Mouse (Mus musculus): ENCODE results near the gene Pde4d. TPM values are rescaled to one million over a fixed set of nuclear protein-coding genes. Genes with fewer than 3 reads are reported as not detected.

Pde4d gene
- total RNA-seq, 1 experiment from 2014 or later: 8.3 TPM

- ATAC-seq (ENCODE audit: extremely low read depth, insufficient number of reproducible peaks, low FRiP score, poor library complexity, severe bottlenecking): no peak
These were observed 1189.5 kb downstream of the Pde4d start for GRCm38 (mm10) chr13:109639286-109639685.

- ATAC-seq (ENCODE audit: extremely low read depth, insufficient number of reproducible peaks, low FRiP score, poor library complexity, severe bottlenecking): no peak
These were observed 1191.8 kb downstream of the Pde4d start for GRCm38 (mm10) chr13:109641562-109641961.

GRCm38 (mm10) chr13:109643419-109643818 is 1193.7 kb downstream of the Pde4d start:
- ATAC-seq (ENCODE audit: extremely low read depth, insufficient number of reproducible peaks, low FRiP score, poor library complexity, severe bottlenecking): no peak

- ATAC-seq (ENCODE audit: extremely low read depth, insufficient number of reproducible peaks, low FRiP score, poor library complexity, severe bottlenecking): no peak
These were observed 1194.3 kb downstream of the Pde4d start for GRCm38 (mm10) chr13:109644086-109644485.

- no peak for ATAC-seq (ENCODE audit: extremely low read depth, insufficient number of reproducible peaks, low FRiP score, poor library complexity, severe bottlenecking)
These were observed 1195.6 kb downstream of the Pde4d start for GRCm38 (mm10) chr13:109645284-109645909.

- no peak for ATAC-seq (ENCODE audit: extremely low read depth, insufficient number of reproducible peaks, low FRiP score, poor library complexity, severe bottlenecking)
These were observed 1196.1 kb downstream of the Pde4d start for GRCm38 (mm10) chr13:109645910-109646284.

GRCm38 (mm10) chr13:109646597-109647232 is 1197.0 kb downstream of the Pde4d start:
- ATAC-seq (ENCODE audit: extremely low read depth, insufficient number of reproducible peaks, low FRiP score, poor library complexity, severe bottlenecking): no peak

DNA sequence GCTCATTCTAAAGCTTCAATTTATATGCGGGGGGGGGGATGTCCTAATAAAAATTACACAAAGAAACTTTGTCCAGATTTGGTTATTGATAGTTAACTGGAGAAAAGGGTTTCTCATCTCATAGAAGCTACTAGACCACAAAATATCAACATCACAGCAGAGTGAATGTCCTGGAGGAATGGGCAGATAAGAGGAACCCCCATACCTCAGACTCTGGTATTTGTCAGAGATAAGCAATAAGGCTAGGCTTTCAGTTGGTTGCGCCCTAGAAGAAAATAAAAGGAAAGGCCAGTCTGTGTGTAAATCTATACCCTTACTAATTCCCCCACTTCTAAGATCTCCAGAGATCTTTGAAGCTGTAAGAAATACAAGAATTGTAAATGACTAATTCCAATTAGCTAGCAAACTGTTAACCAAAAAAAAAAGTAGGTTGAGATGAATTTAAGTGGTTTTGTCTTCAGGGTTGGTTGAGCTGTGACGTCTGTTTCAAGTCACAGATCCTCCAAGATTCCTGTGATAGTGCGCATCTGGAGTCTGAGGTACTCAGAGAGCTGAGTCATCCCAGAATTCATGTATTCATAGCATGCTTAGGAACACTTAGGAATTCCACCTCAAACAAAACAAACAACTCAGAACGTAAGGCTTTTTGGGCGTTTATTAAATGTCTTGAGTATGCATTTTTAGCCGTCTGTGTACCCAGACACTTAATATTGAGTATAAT is 1197.9 kb downstream of the Pde4d start:
- no peak for ATAC-seq (ENCODE audit: extremely low read depth, insufficient number of reproducible peaks, low FRiP score, poor library complexity, severe bottlenecking)

- no peak for ATAC-seq (ENCODE audit: extremely low read depth, insufficient number of reproducible peaks, low FRiP score, poor library complexity, severe bottlenecking)
These were observed 1198.6 kb downstream of the Pde4d start for GRCm38 (mm10) chr13:109648311-109648710.

DNA sequence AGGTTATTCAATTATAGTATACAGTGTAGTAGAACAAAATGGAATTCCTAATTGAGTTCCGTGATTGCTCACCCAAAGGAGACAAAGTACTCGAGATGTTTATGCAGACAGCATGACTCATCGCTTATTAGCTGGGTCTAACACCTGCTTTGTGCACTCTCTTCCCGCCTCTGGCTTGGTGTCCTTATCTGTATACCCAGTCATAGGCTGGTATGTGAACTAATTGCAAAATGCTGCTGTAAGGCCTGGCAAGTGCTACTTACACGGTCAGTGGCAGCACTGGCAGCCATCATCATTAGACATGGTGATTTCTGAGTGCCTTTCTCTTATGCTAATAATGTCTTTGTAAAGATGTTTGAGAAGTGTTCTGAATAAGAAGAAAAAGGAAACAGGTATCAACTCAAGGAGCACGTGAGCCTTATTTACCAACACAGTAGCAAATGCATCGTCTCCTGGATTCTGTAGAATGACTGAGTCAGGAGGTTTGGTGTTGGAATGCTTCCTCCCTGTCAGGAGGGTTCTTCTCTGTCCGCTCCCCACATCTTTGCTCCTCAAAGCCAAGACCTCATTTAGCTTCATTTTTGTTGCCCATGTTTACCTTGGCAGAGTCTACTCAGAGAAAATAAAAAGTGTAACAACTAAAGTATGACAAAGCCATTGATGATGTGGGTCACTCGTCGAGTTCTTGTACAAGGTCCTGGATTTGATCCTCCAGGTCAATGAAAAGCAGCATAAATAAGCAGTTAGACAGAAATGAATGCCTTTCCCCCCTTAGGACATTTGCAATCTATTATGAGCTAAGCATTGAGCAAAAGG is 1202.2 kb downstream of the Pde4d start:
- no peak for ATAC-seq (ENCODE audit: extremely low read depth, insufficient number of reproducible peaks, low FRiP score, poor library complexity, severe bottlenecking)

DNA sequence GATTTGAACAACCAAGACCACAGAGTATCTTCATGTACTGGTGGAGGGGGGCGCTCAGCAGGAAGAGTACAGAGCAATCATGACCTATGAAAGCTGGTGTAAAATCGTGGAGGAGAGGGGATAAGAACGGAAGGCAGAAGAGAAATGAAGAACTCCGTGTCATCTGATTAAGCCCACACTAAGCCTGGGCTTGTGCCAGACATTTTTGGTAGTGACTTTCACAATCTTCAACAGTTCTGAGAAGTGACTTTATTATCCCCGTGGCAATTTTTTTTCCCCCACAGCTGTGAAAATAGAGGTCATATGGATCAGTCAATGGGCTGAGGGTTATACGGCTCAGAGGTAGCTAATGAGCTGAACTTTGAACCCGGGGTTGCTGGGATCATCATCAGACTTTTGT is 1202.9 kb downstream of the Pde4d start:
- ATAC-seq (ENCODE audit: extremely low read depth, insufficient number of reproducible peaks, low FRiP score, poor library complexity, severe bottlenecking): no peak

GRCm38 (mm10) chr13:109655390-109655789 is 1205.6 kb downstream of the Pde4d start:
- no peak for ATAC-seq (ENCODE audit: extremely low read depth, insufficient number of reproducible peaks, low FRiP score, poor library complexity, severe bottlenecking)

GRCm38 (mm10) chr13:109659103-109659502 is 1209.4 kb downstream of the Pde4d start:
- ATAC-seq (ENCODE audit: extremely low read depth, insufficient number of reproducible peaks, low FRiP score, poor library complexity, severe bottlenecking): no peak

- no peak for ATAC-seq (ENCODE audit: extremely low read depth, insufficient number of reproducible peaks, low FRiP score, poor library complexity, severe bottlenecking)
These were observed 1211.6 kb downstream of the Pde4d start for GRCm38 (mm10) chr13:109661345-109661744.

DNA sequence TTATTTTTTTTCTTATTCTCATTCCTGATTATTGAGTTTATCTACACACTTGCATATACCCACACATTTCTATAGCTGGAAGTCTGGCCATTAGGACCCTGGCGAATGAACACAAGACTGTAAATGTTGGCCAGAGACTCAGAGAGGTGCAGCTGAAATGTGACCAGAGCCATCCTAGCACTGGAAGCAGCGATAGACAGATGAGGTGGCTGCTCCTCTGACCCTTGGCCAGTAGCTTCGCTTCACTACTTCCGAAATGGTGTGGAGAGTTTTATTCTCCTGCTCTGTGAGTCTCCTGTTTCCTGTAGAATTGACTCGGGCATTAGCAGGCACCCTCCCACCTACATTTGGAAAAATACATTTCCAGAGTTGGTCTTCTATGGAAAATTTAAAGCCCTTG is 1212.4 kb downstream of the Pde4d start:
- ATAC-seq (ENCODE audit: extremely low read depth, insufficient number of reproducible peaks, low FRiP score, poor library complexity, severe bottlenecking): no peak

GRCm38 (mm10) chr13:109662731-109663130 is 1213.0 kb downstream of the Pde4d start:
- no peak for ATAC-seq (ENCODE audit: extremely low read depth, insufficient number of reproducible peaks, low FRiP score, poor library complexity, severe bottlenecking)

DNA sequence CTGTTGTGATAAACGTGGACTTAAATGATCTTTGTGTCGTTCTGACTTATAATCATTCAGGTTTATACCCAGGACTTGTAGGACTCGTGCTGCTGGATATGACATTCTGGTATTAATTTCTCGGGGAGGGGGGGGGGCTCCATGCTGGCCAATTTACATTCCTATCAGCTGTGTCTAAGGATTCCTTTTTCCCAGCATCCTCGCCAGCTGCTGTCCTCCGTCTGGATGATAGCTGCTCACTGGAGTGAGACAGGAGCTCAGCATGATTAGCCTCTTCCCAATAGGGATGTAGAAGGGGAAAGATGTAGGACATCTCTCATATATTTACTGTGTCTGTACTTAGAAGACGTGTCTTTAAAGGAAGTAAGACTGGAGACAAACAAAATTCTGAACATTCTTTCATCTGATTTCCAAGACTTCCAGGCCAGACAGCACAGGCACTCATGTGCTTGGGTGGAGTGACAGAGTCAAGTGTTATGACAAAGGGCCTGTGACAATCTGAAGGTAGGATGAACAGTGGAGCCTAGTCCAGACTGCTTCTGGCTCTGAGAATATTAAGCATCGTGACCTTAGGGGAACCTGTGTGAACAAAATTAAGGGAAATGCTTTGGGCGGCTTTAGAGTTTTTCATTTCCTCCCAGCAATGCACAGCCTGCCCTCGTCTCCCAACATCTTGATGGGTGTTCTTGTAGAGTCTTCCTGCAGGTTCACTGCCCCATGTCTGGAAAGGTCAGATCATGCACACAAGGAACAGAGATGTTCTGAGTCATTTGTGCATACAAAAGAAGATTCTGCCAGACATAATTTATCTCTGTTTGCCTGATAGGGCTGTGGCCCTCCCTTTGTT is 1215.4 kb downstream of the Pde4d start:
- no peak for ATAC-seq (ENCODE audit: extremely low read depth, insufficient number of reproducible peaks, low FRiP score, poor library complexity, severe bottlenecking)

- ATAC-seq (ENCODE audit: extremely low read depth, insufficient number of reproducible peaks, low FRiP score, poor library complexity, severe bottlenecking): no peak
These were observed 1216.2 kb downstream of the Pde4d start for GRCm38 (mm10) chr13:109665803-109666403.
